Mouse (Mus musculus) CD4-positive naive resting alpha-beta T cell, adult 76 days (primary cell): Measurements from ENCODE around the gene Mtmr6. TPM values are rescaled to one million over a fixed set of nuclear protein-coding genes. Genes with fewer than 3 reads are reported as not detected.

ENCODE experiments used
- total RNA-seq: library from RNA; stranded (reverse); gene quantifications from one replicate; pipeline ENCODE4 v1.2.4, GENCODE M21; 2023

Gene Mtmr6
- total RNA-seq = 46.4 TPM

DNA sequence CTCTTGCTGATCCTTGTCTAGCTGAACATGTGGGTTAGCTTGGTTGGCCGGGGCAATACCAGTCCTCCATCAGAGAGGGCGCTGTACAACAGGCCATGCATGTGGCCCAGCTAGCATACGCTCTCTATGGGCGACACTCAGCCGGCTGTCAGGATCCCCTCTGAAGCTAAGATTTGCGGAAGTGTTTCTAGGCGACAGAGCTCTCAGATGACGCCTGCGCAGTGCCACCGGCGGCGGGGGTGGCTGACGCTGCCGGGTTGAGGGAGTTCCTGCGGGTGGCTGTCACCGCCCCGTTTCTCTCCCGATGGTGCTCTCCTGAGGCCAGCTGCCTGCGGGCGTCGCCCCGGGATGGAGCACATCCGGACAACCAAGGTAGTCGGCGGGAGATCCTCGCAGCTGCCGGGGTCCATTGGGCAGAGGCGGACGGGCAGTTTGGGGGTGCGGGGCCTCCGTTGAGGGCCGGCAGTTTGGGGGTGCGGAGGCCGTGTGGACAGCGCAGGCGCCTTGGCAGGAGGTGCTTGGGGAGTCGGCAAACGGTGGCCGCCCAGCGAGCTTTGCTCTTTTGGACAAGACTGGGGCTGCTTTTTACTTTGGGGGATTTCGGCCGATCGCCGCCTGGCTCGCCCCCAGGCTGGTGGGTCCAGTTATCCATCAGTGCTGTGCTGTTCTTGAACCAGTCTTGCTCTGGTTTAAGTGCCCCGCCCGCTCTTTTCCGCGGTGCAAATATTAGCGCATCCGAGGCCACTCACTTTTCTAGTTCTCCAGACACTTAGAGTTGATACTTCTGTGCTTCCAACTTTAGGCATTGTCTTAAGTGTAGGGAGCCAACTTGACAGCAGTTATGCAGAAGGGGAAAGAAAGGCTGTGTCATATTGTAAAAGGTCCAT is at the start of gene Mtmr6:
Gene Mtmr6, plus strand, starts transcription at position 239 of the 887 bp plus-strand sequence.

DNA sequence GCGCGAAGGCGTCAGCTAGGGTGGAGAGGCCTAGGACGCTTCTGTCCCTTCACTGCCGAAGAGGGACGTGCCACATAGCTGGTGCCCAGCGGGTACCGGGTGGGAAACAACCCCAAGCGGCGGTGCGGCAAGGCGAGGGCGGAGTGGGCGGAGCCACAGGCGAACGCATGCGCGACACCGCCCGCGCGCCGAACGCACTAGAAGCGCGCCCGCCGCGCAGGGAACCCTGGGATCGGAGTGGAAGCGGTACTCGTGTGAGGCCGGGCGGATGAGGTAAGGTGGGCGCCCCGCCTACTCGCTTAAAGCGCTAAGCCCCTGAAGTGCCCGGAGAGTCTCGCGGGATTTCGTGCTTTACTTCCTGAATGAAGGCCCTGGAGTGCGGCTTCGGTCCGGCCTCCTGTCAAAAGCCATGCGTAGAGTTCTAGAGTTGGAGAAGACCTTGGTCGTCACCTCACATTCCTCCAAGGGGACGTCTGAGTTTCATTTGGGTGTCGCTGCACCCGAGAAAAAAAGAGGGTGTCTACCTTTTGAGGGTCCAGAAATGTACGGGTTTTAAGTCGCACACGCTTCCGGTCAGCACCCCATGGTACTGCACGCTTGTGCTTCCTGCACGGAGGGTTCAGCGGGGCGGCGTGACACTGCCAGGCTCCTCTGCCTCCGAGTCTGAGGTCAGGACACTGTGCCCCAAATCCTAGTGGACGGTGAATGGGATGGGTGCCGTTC is 13.6 kb upstream of the Mtmr6 start, which contains the start of the genes Nupl1 and Gm49336:
Gene Nupl1, minus strand, starts transcription at position 151 of the 723 bp plus-strand sequence.
Gene Gm49336, minus strand, starts transcription at position 227 of the 723 bp plus-strand sequence.

Other genes starting within 250 kb of the Mtmr6 start
- 4.3 TPM for gene Atp8a2, start 68.0 kb upstream of the Mtmr6 start, total RNA-seq
- gene Nupl1, start 13.8 kb upstream of the Mtmr6 start, total RNA-seq = not detected
- 71.5 TPM for gene Gm49336, start 13.7 kb upstream of the Mtmr6 start, total RNA-seq
- not detected for gene Amer2, start 108.0 kb downstream of the Mtmr6 start, total RNA-seq